Mouse (Mus musculus) myocyte (in vitro differentiated cells): Measurements from ENCODE around the gene Mindy4.

Source experiments
- CEBPB ChIP-seq: IDR thresholded peaks from 2 replicates; pipeline ENCODE4 v1.6.1; 2011; ENCODE audit warnings: mild to moderate bottlenecking, moderate library complexity; ENCODE audit not compliant: poor library complexity, insufficient read depth, severe bottlenecking
- E2F4 ChIP-seq: IDR thresholded peaks from one replicate; pipeline ENCODE4 v1.6.1; 2011; ENCODE audit warnings: mild to moderate bottlenecking, control low read depth, moderate library complexity; ENCODE audit not compliant: insufficient read depth
- MAX ChIP-seq: IDR thresholded peaks from one replicate; pipeline ENCODE4 v1.6.1; 2011; ENCODE audit warnings: low read depth, mild to moderate bottlenecking, control low read depth
- MYOD1 ChIP-seq, 3 experiments: IDR thresholded peaks; one replicate each; pipeline ENCODE4 v1.6.1; 2011; ENCODE audit warnings: control low read depth in 2 of 3, low read depth in 2 of 3, mild to moderate bottlenecking in 2 of 3, moderate library complexity in 1 of 3; ENCODE audit not compliant: insufficient read length in 2 of 3, control insufficient read depth in 1 of 3
- MYOG ChIP-seq, 3 experiments: IDR thresholded peaks; one replicate each; pipeline ENCODE4 v1.6.1; 2011; ENCODE audit warnings: control low read depth in 2 of 3, low read depth in 2 of 3, mild to moderate bottlenecking in 2 of 3; ENCODE audit not compliant: insufficient read length in 2 of 3, control insufficient read depth in 1 of 3, insufficient read depth in 1 of 3
- POLR2A ChIP-seq: IDR thresholded peaks from one replicate; pipeline ENCODE4 v1.6.1; 2011; ENCODE audit warnings: low read depth, mild to moderate bottlenecking, control low read depth, moderate library complexity; ENCODE audit not compliant: insufficient read length
- POLR2AphosphoS2 ChIP-seq: IDR thresholded peaks from one replicate; pipeline ENCODE4 v1.6.1; 2011; ENCODE audit warnings: low read depth, control low read depth; ENCODE audit not compliant: insufficient read length
- REST ChIP-seq: IDR thresholded peaks from one replicate; pipeline ENCODE4 v1.6.1; 2011; ENCODE audit warnings: mild to moderate bottlenecking, control low read depth, moderate library complexity; ENCODE audit not compliant: insufficient read depth, insufficient read length
- SRF ChIP-seq: IDR thresholded peaks from one replicate; pipeline ENCODE4 v1.6.1; 2011; ENCODE audit warnings: low read depth; ENCODE audit not compliant: control insufficient read depth, insufficient read length
- TCF12 ChIP-seq: IDR thresholded peaks from one replicate; pipeline ENCODE4 v1.6.1; 2011; ENCODE audit warnings: mild to moderate bottlenecking, control low read depth; ENCODE audit not compliant: poor library complexity, insufficient read depth, severe bottlenecking
- TCF3 ChIP-seq: IDR thresholded peaks from one replicate; pipeline ENCODE4 v1.6.1; 2011; ENCODE audit warnings: low read depth, control low read depth; ENCODE audit not compliant: insufficient read length
- USF1 ChIP-seq: IDR thresholded peaks from one replicate; pipeline ENCODE4 v1.6.1; 2011; ENCODE audit warnings: low read depth, mild to moderate bottlenecking, control low read depth, moderate library complexity

- TF ChIP-seq POLR2A (no peak), TCF12 (no peak), MYOG (IDR thresholded peaks at IDR 0.05; ENCODE audit: control insufficient read depth in 1 of 3, insufficient read depth in 1 of 3, insufficient read length in 2 of 3, low read depth in 2 of 3) (no peak), REST (no peak), MAX (no peak), USF1 (no peak), E2F4 (no peak), POLR2AphosphoS2 (no peak), CEBPB (no peak), SRF (no peak), MYOD1 (IDR thresholded peaks at IDR 0.05; ENCODE audit: control insufficient read depth in 1 of 3, insufficient read length in 2 of 3, low read depth in 2 of 3) (no peak), TCF3 (no peak)
Observed at GRCm38 (mm10) chr6:55320894-55321293, 117.7 kb downstream of the Mindy4 start.
